In genomic region chr2:94484080-94484479, GRCm38 (mm10) we compare ENCODE assay signal across 16 mouse cellular contexts. TPM values are rescaled to one million over a fixed set of nuclear protein-coding genes. Genes with fewer than 3 reads are reported as not detected.
A peak's percentile ranks its signal among the peaks of the same experiment; 100 is the strongest.
DNase-seq lines count a peak whose midpoint lies in the region; ATAC-seq lines count a peak whose summit lies in the region.
"Had no signal": no experiment of that assay in that cellular context is flagged by ENCODE, and none has a peak within 500 bp of the region (broad histone marks: within the 10 kb centered on the region; RNA-seq: fewer than 3 reads in every experiment).

No protein-coding gene starts in this region.

- 20% methylated on average over 7 of the region's 7 CpGs for WGBS in limb, embryonic 12.5 days
- 30% methylated on average over 7 of the region's 7 CpGs for WGBS in limb, embryonic 10.5 days
- WGBS in forebrain, embryonic 13.5 days: 17% methylated on average over 7 of the region's 7 CpGs
- WGBS in limb, embryonic 13.5 days: 14% methylated on average over 7 of the region's 7 CpGs
- 64% methylated on average over 7 of the region's 7 CpGs for WGBS in liver, embryonic 11.5 days

- no peaks in the 10 kb centered on the region for H3K9me3 ChIP-seq in limb, embryonic 12.5 days
- H3K9me3 ChIP-seq in limb, embryonic 10.5 days (replicated peaks): no peaks in the 10 kb centered on the region
- no peaks in the 10 kb centered on the region for H3K9me3 ChIP-seq in forebrain, embryonic 13.5 days (replicated peaks)
- H3K9me3 ChIP-seq in limb, embryonic 13.5 days: no peaks in the 10 kb centered on the region
- no peaks in the 10 kb centered on the region; the same call in 1 of the 2 replicates for H3K9me3 ChIP-seq in liver, embryonic 11.5 days (ENCODE audit: control insufficient read depth, low read length)
- H3K9me3 ChIP-seq: heart, embryonic 12.5 days; kidney, embryonic 15.5 days; lung, embryonic 15.5 days; stomach, embryonic 15.5 days had no signal

- 0 out of 2 replicates have a peak overlapping the region, but pooled peaks have one; percentile 1 for H3K4me2 ChIP-seq in limb, embryonic 12.5 days
- peak overlapping the region; percentile 39 for H3K4me2 ChIP-seq in forebrain, embryonic 13.5 days
- 0 out of 2 replicates have a peak overlapping the region, but pooled peaks have one; percentile 3 for H3K4me2 ChIP-seq in limb, embryonic 13.5 days (replicated peaks)
- no peak overlapping the region for H3K4me2 ChIP-seq in liver, embryonic 11.5 days
- H3K4me2 ChIP-seq: heart, embryonic 12.5 days; kidney, embryonic 15.5 days; lung, embryonic 15.5 days; stomach, embryonic 15.5 days had no signal

- H3K4me3 ChIP-seq in limb, embryonic 12.5 days (replicated peaks): no peak overlapping the region
- no peak overlapping the region for H3K4me3 ChIP-seq in limb, embryonic 10.5 days
- H3K4me3 ChIP-seq in forebrain, embryonic 13.5 days: no peak overlapping the region
- no peak overlapping the region for H3K4me3 ChIP-seq in limb, embryonic 13.5 days
- no peak overlapping the region for H3K4me3 ChIP-seq in liver, embryonic 11.5 days (ENCODE audit: low read depth, low read length)
- H3K4me3 ChIP-seq: erythroblast, embryonic 14.5 days; heart, embryonic 12.5 days; kidney, embryonic 15.5 days; lung, embryonic 15.5 days; stomach, embryonic 15.5 days had no signal

- H3K4me1 ChIP-seq in limb, embryonic 12.5 days (replicated peaks): 0 out of 2 replicates have a peak, but pooled peaks cover 7% of the 10 kb centered on the region
- H3K4me1 ChIP-seq in limb, embryonic 10.5 days: peaks cover 14% of the 10 kb centered on the region
- peaks cover 30% of the 10 kb centered on the region for H3K4me1 ChIP-seq in forebrain, embryonic 13.5 days
- H3K4me1 ChIP-seq in limb, embryonic 13.5 days: peaks cover 9% of the 10 kb centered on the region; the same call in 1 of the 2 replicates
- H3K4me1 ChIP-seq in liver, embryonic 11.5 days (replicated peaks; ENCODE audit: control insufficient read depth, insufficient read depth, low read length): no peaks in the 10 kb centered on the region
- H3K4me1 ChIP-seq: heart, embryonic 12.5 days; kidney, embryonic 15.5 days; lung, embryonic 15.5 days; stomach, embryonic 15.5 days had no signal

- DNase-seq in limb, embryonic 10.5 days (ENCODE audit: low spot score): no peak
- no peak for DNase-seq in adrenal gland, adult 2 months
- DNase-seq in liver, embryonic 11.5 days (ENCODE audit: low spot score): no peak
- DNase-seq in left cerebral cortex, adult 11 months (ENCODE audit: low spot score): no peak
- DNase-seq: cerebellum, postnatal 14 days; gastrocnemius, postnatal 14 days; liver; thymus, postnatal 14 days had no signal

- no peak overlapping the region for H3K27ac ChIP-seq in limb, embryonic 12.5 days
- H3K27ac ChIP-seq in limb, embryonic 10.5 days: no peak overlapping the region
- H3K27ac ChIP-seq in forebrain, embryonic 13.5 days: peak overlapping the region; percentile 7; the same call in 1 of the 2 replicates
- no peak overlapping the region for H3K27ac ChIP-seq in limb, embryonic 13.5 days
- H3K27ac ChIP-seq in liver, embryonic 11.5 days (ENCODE audit: low read depth, low read length): no peak overlapping the region
- H3K27ac ChIP-seq: kidney, embryonic 15.5 days; lung, embryonic 15.5 days; stomach, embryonic 15.5 days had no signal

- H3K9ac ChIP-seq in limb, embryonic 12.5 days (replicated peaks): no peak overlapping the region
- no peak overlapping the region for H3K9ac ChIP-seq in forebrain, embryonic 13.5 days
- H3K9ac ChIP-seq in limb, embryonic 13.5 days: no peak overlapping the region
- no peak overlapping the region for H3K9ac ChIP-seq in liver, embryonic 11.5 days (ENCODE audit: low read depth, low read length)
- H3K9ac ChIP-seq: heart, embryonic 12.5 days; kidney, embryonic 15.5 days; lung, embryonic 15.5 days; stomach, embryonic 15.5 days had no signal

- peak; percentile 26; the same call in 1 of the 2 replicates for ATAC-seq in limb, embryonic 12.5 days (ENCODE audit: insufficient number of reproducible peaks, insufficient read depth, low FRiP score, low TSS enrichment, low read depth)
- ATAC-seq in forebrain, embryonic 13.5 days: peak; percentile 89
- ATAC-seq in limb, embryonic 13.5 days (ENCODE audit: low FRiP score, low read depth): peak; percentile 28; the same call in 1 of the 2 replicates
- ATAC-seq in liver, embryonic 11.5 days (replicated peaks; ENCODE audit: low FRiP score): no peak

- no peaks in the 10 kb centered on the region for H3K36me3 ChIP-seq in limb, embryonic 12.5 days
- no peaks in the 10 kb centered on the region for H3K36me3 ChIP-seq in limb, embryonic 10.5 days
- H3K36me3 ChIP-seq in forebrain, embryonic 13.5 days (ENCODE audit: poor library complexity, severe bottlenecking): no peaks in the 10 kb centered on the region
- H3K36me3 ChIP-seq in limb, embryonic 13.5 days: no peaks in the 10 kb centered on the region
- H3K36me3 ChIP-seq in liver, embryonic 11.5 days (ENCODE audit: control insufficient read depth, insufficient read depth, low read length): no peaks in the 10 kb centered on the region
- H3K36me3 ChIP-seq: heart, embryonic 12.5 days; kidney, embryonic 15.5 days; lung, embryonic 15.5 days; stomach, embryonic 15.5 days had no signal

- no peaks in the 10 kb centered on the region for H3K27me3 ChIP-seq in limb, embryonic 12.5 days
- no peaks in the 10 kb centered on the region for H3K27me3 ChIP-seq in limb, embryonic 10.5 days (ENCODE audit: low read depth, poor library complexity, severe bottlenecking)
- no peaks in the 10 kb centered on the region for H3K27me3 ChIP-seq in forebrain, embryonic 13.5 days
- H3K27me3 ChIP-seq in limb, embryonic 13.5 days: no peaks in the 10 kb centered on the region
- H3K27me3 ChIP-seq in liver, embryonic 11.5 days (replicated peaks; ENCODE audit: control insufficient read depth, insufficient read depth, low read length): no peaks in the 10 kb centered on the region
- H3K27me3 ChIP-seq: heart, embryonic 12.5 days; kidney, embryonic 15.5 days; lung, embryonic 15.5 days; stomach, embryonic 15.5 days had no signal

RNA-seq across cellular contexts. Expression of gene Api5, which starts 46.1 kb away (rescaled TPM):
- 191 and 195 TPM in 2 replicates for polyA plus RNA-seq in limb, embryonic 12.5 days (2016; fragmentation: Nextera tagmentation; extraction: Ambion mirVana)
- 195 and 217 TPM in 2 replicates for polyA plus RNA-seq in limb, embryonic 10.5 days (2016; fragmentation: Nextera tagmentation; extraction: Ambion mirVana)
- polyA plus RNA-seq in forebrain, embryonic 13.5 days (2015; fragmentation: Nextera tagmentation; extraction: Ambion mirVana): 151 and 164 TPM in 2 replicates
- 155 and 165 TPM in 2 replicates for polyA plus RNA-seq in limb, embryonic 13.5 days (2015; fragmentation: Nextera tagmentation; extraction: Ambion mirVana)
- total RNA-seq in adrenal gland, adult 2 months (2021): 10 to 100 TPM; 72.5 to 73.1 TPM
- polyA plus RNA-seq in adrenal gland, adult 2 months (2012; rRNA removed): 11.5 and 12.4 TPM in 2 replicates
- polyA plus RNA-seq in liver, embryonic 11.5 days (2014; fragmentation: Nextera tagmentation; extraction: Ambion mirVana): 173 and 204 TPM in 2 replicates

Comparison
In these comparisons a context has a peak if more than half of its experiments do, and no peak if none do; other contexts are left out.
1. RNA of gene Api5, which starts 46.1 kb away (polyA plus RNA-seq): 195 to 217 TPM in limb, embryonic 10.5 days, 191 to 195 TPM in limb, embryonic 12.5 days, 173 to 204 TPM in liver, embryonic 11.5 days, 155 to 165 TPM in limb, embryonic 13.5 days and 151 to 164 TPM in forebrain, embryonic 13.5 days; 11.5 to 12.4 TPM in adrenal gland, adult 2 months; every median in the first group is over 10 times any median in the second.